Mouse (Mus musculus) embryonic fibroblast, embryonic 13.5 days (primary cell): ENCODE data around the gene Selenon.

Source experiments
- CTCF ChIP-seq: IDR thresholded peaks from 2 replicates; pipeline ENCODE4 v1.5.1; 2011; ENCODE audit warnings: mild to moderate bottlenecking, control low read depth, low read length, moderate library complexity, borderline replicate concordance; ENCODE audit not compliant: insufficient read depth
- POLR2A ChIP-seq: IDR thresholded peaks from 2 replicates; pipeline ENCODE4 v1.6.1; 2011; ENCODE audit warnings: low read depth, mild to moderate bottlenecking, control low read depth, low read length, moderate library complexity

DNA sequence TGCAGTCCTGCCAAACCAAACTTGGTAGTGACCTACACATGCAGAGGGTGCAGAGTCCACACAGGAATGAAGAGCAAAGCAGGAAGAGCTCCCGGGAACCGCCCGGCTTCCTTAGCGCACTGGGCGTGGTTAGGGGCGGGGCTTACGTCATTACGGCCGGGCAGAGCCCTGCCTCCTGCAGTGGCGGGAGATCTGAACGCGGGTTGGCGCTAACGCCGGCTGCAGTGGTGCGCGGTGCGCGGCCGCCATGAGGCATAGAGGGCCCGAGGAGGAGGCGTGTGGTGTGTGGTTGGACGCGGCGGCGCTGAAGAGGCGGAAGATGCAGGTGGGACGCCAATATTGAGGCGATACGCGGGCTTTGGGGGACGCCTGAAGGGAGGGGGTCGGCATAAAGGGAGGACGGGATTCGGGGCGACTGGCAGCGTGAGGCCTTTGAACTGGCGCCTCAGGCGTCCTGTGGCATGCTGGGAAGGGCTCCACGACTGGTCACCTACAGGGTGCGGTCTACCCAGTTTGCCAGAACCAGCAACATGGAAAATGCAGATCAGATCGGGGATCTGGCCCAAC is 41.0 kb downstream of the Selenon start, which contains the start of gene Aunip:
- TF ChIP-seq CTCF: no peak
- peak; percentile 67 for TF ChIP-seq POLR2A
